Mouse (Mus musculus) intestine, postnatal 0 days (tissue): ENCODE results near the gene Smarcal1. TPM values are rescaled to one million over a fixed set of nuclear protein-coding genes. Genes with fewer than 3 reads are reported as not detected.

Experiments used
- ATAC-seq: fragments of 200-750 bp; cut with Nextera tagmentation; 2 replicates; pipeline ENCODE4 v1.8.0; 2017; ENCODE audit warnings: mild to moderate bottlenecking, moderate TSS enrichment, moderate library complexity
- H3K27ac ChIP-seq: fragments of 300-500 bp; sonication (generic); 2 replicates; pipeline ENCODE4 v1.5.1; 2014; ENCODE audit warnings: mild to moderate bottlenecking, low read depth, low read length, moderate library complexity
- H3K27me3 ChIP-seq: fragments of 300-500 bp; sonication (generic); replicated peaks from 2 replicates; pipeline ENCODE4 v1.6.1; 2014; ENCODE audit warnings: low read length, mixed read lengths; ENCODE audit not compliant: control insufficient read depth, insufficient read depth
- H3K36me3 ChIP-seq: fragments of 300-500 bp; sonication (generic); 2 replicates; pipeline ENCODE4 v1.6.1; 2014; ENCODE audit warnings: mild to moderate bottlenecking, moderate library complexity; ENCODE audit not compliant: control insufficient read depth, insufficient read depth
- H3K4me1 ChIP-seq: fragments of 300-500 bp; sonication (generic); replicated peaks from 2 replicates; pipeline ENCODE4 v1.6.1; 2014; ENCODE audit warnings: antibody characterized with exemption, low read length, mixed read lengths; ENCODE audit not compliant: control insufficient read depth, insufficient read depth
- H3K4me2 ChIP-seq: fragments of 300-500 bp; sonication (generic); replicated peaks from 2 replicates; pipeline ENCODE4 v1.6.1; 2014; ENCODE audit warnings: low read depth, mild to moderate bottlenecking, moderate library complexity
- H3K4me3 ChIP-seq: fragments of 300-500 bp; sonication (generic); 2 replicates; pipeline ENCODE4 v1.5.1; 2014; ENCODE audit warnings: low read depth, low read length
- H3K9ac ChIP-seq: fragments of 300-500 bp; sonication (generic); 2 replicates; pipeline ENCODE4 v1.6.1; 2014; ENCODE audit warnings: mild to moderate bottlenecking, low read depth, low read length
- H3K9me3 ChIP-seq: fragments of 300-500 bp; sonication (generic); 2 replicates; pipeline ENCODE4 v1.6.1; 2016; ENCODE audit warnings: mixed run types; ENCODE audit not compliant: control insufficient read depth
- CTCF ChIP-seq: sonication (generic); IDR thresholded peaks from 2 replicates; pipeline ENCODE4 v1.5.1; 2016; ENCODE audit warnings: low read depth, mild to moderate bottlenecking, control low read depth, antibody characterized with exemption, moderate library complexity
- WGBS: fragments of 180-500 bp; shearing (Covaris S2); extraction: QIAGEN DNeasy Blood & Tissue Kit; methylation state at CpG from one replicate; pipeline ENCODE4 v1.1.7; 2014; 5-methylcytosine and 5-hydroxymethylcytosine counted together
- polyA plus RNA-seq: library from polyadenylated mRNA; unstranded; fragments of >200 nt; fragmentation: Nextera tagmentation; extraction: Ambion mirVana; gene quantifications from 2 replicates; pipeline ENCODE4 v1.2.1, GENCODE M21; 2015

Gene Smarcal1
- polyA plus RNA-seq, 1 experiment from 2014 or later, result 5.4 TPM

GRCm38 (mm10) chr1:72550317-72550716 is 32.7 kb upstream of the Smarcal1 start:
- WGBS, result 84% methylated on average over 2 of the region's 2 CpGs
- H3K9ac ChIP-seq, result no peak overlapping the region
- H3K27ac ChIP-seq, result no peak overlapping the region
- no peaks in the 10 kb centered on the region for H3K27me3 ChIP-seq
- no peaks in the 10 kb centered on the region for H3K9me3 ChIP-seq
- no peak for ATAC-seq
- no peaks in the 10 kb centered on the region for H3K36me3 ChIP-seq
- no peak for TF ChIP-seq CTCF
- H3K4me1 ChIP-seq, result no peaks in the 10 kb centered on the region
- H3K4me3 ChIP-seq, result no peak overlapping the region
- no peak overlapping the region for H3K4me2 ChIP-seq

- Histone ChIP-seq H3K4me2 (no peak overlapping the region), H3K4me3 (no peak overlapping the region), H3K4me1 (no peaks in the 10 kb centered on the region), H3K27ac (no peak overlapping the region), H3K36me3 (no peaks in the 10 kb centered on the region), H3K27me3 (no peaks in the 10 kb centered on the region), H3K9me3 (no peaks in the 10 kb centered on the region), H3K9ac (no peak overlapping the region)
- WGBS, result 88% methylated on average over 3 of the region's 3 CpGs
- ATAC-seq, result no peak
- TF ChIP-seq CTCF, result no peak
Observed at GRCm38 (mm10) chr1:72556471-72556870, 26.6 kb upstream of the Smarcal1 start.

GRCm38 (mm10) chr1:72558625-72559024 is 24.4 kb upstream of the Smarcal1 start:
- 86% methylated on average over 2 of the region's 2 CpGs for WGBS
- Histone ChIP-seq H3K27me3 (no peaks in the 10 kb centered on the region), H3K9ac (no peak overlapping the region), H3K4me3 (no peak overlapping the region), H3K4me2 (no peak overlapping the region), H3K9me3 (no peaks in the 10 kb centered on the region), H3K27ac (no peak overlapping the region), H3K36me3 (no peaks in the 10 kb centered on the region), H3K4me1 (no peaks in the 10 kb centered on the region)
- TF ChIP-seq CTCF, result no peak
- ATAC-seq, result no peak

GRCm38 (mm10) chr1:72564334-72564962 is 18.6 kb upstream of the Smarcal1 start:
- Histone ChIP-seq H3K4me1 (no peaks in the 10 kb centered on the region), H3K4me3 (no peak overlapping the region), H3K9ac (no peak overlapping the region), H3K9me3 (no peaks in the 10 kb centered on the region), H3K4me2 (no peak overlapping the region), H3K36me3 (no peaks in the 10 kb centered on the region), H3K27ac (no peak overlapping the region), H3K27me3 (no peaks in the 10 kb centered on the region)
- 59% methylated on average over 6 of the region's 6 CpGs for WGBS
- no peak for TF ChIP-seq CTCF
- no peak for ATAC-seq

- Histone ChIP-seq H3K27ac (no peak overlapping the region), H3K27me3 (no peaks in the 10 kb centered on the region), H3K4me3 (no peak overlapping the region), H3K9ac (no peak overlapping the region), H3K4me1 (no peaks in the 10 kb centered on the region), H3K36me3 (no peaks in the 10 kb centered on the region), H3K4me2 (no peak overlapping the region), H3K9me3 (no peaks in the 10 kb centered on the region)
- no peak for ATAC-seq
- TF ChIP-seq CTCF, result no peak
- 43% methylated on average over 9 of the region's 9 CpGs for WGBS
Observed at GRCm38 (mm10) chr1:72567056-72567455, 16.0 kb upstream of the Smarcal1 start.

- Histone ChIP-seq H3K27me3 (no peaks in the 10 kb centered on the region), H3K4me2 (no peak overlapping the region), H3K9ac (no peak overlapping the region), H3K36me3 (no peaks in the 10 kb centered on the region), H3K27ac (no peak overlapping the region), H3K9me3 (no peaks in the 10 kb centered on the region), H3K4me3 (no peak overlapping the region), H3K4me1 (no peaks in the 10 kb centered on the region)
- no peak for ATAC-seq
- 89% methylated on average over 8 of the region's 8 CpGs for WGBS
- no peak for TF ChIP-seq CTCF
Observed at GRCm38 (mm10) chr1:72568725-72569124, 14.3 kb upstream of the Smarcal1 start.

- H3K36me3 ChIP-seq, result no peaks in the 10 kb centered on the region
- ATAC-seq, result no peak
- no peak overlapping the region for H3K27ac ChIP-seq
- H3K4me1 ChIP-seq, result no peaks in the 10 kb centered on the region
- H3K4me2 ChIP-seq, result no peak overlapping the region
- no peak for TF ChIP-seq CTCF
- WGBS, result 60% methylated on average over 7 of the region's 7 CpGs
- no peaks in the 10 kb centered on the region; the same call in none of the 2 replicates for H3K27me3 ChIP-seq
- no peaks in the 10 kb centered on the region for H3K9me3 ChIP-seq
- H3K9ac ChIP-seq, result no peak overlapping the region
- H3K4me3 ChIP-seq, result no peak overlapping the region
Observed at GRCm38 (mm10) chr1:72574047-72574446, 9.0 kb upstream of the Smarcal1 start.
